Mouse (Mus musculus) heart, postnatal 0 days (tissue): Measurements from ENCODE around the gene Nipsnap1. TPM values are rescaled to one million over a fixed set of nuclear protein-coding genes. Genes with fewer than 3 reads are reported as not detected.
A peak's percentile ranks its signal among the peaks of the same experiment; 100 is the strongest.

Source experiments
- ATAC-seq: fragments of 200-750 bp; cut with Nextera tagmentation; 2 replicates; pipeline ENCODE4 v1.8.0; 2017; ENCODE audit warnings: low read depth, moderate number of reproducible peaks, moderate library complexity; ENCODE audit not compliant: insufficient read depth
- DNase-seq: peaks from one replicate; pipeline ENCODE4 v3.0.0-alpha.2; 2016; ENCODE audit warnings: low spot score
- H3K27ac ChIP-seq: fragments of 300-500 bp; sonication (generic); 2 replicates; pipeline ENCODE4 v1.5.1; 2014; ENCODE audit warnings: low read depth, mild to moderate bottlenecking
- H3K27me3 ChIP-seq: fragments of 300-500 bp; sonication (generic); 2 replicates; pipeline ENCODE4 v1.6.1; 2014; ENCODE audit warnings: low read length, mixed read lengths; ENCODE audit not compliant: control insufficient read depth, insufficient read depth
- H3K36me3 ChIP-seq: fragments of 300-500 bp; sonication (generic); replicated peaks from 2 replicates; pipeline ENCODE4 v1.6.1; 2014; ENCODE audit warnings: low read length, mixed read lengths; ENCODE audit not compliant: control insufficient read depth, insufficient read depth
- H3K4me1 ChIP-seq: fragments of 300-500 bp; sonication (generic); 2 replicates; pipeline ENCODE4 v1.6.1; 2014; ENCODE audit warnings: antibody characterized with exemption; ENCODE audit not compliant: control insufficient read depth, insufficient read depth
- H3K4me2 ChIP-seq: fragments of 300-500 bp; sonication (generic); 2 replicates; pipeline ENCODE4 v1.6.1; 2014; ENCODE audit warnings: low read depth, mild to moderate bottlenecking, low read length, moderate library complexity
- H3K4me3 ChIP-seq: fragments of 300-500 bp; sonication (generic); 2 replicates; pipeline ENCODE4 v1.5.1; 2014; ENCODE audit warnings: low read depth, low read length
- H3K9ac ChIP-seq: fragments of 300-500 bp; sonication (generic); replicated peaks from 2 replicates; pipeline ENCODE4 v1.6.1; 2014; ENCODE audit warnings: low read depth, low read length, mixed read lengths
- H3K9me3 ChIP-seq: fragments of 300-500 bp; sonication (generic); replicated peaks from 2 replicates; pipeline ENCODE4 v1.6.1; 2016; ENCODE audit warnings: low read length; ENCODE audit not compliant: control insufficient read depth
- CTCF ChIP-seq: IDR thresholded peaks from 2 replicates; pipeline ENCODE4 v1.5.1; 2016; ENCODE audit warnings: antibody characterized with exemption, control low read depth, low read depth
- EP300 ChIP-seq: IDR thresholded peaks from 2 replicates; pipeline ENCODE4 v1.6.1; 2016; ENCODE audit warnings: antibody characterized with exemption, low read depth
- WGBS: fragments of 180-500 bp; shearing (Covaris S2); extraction: QIAGEN DNeasy Blood & Tissue Kit; methylation state at CpG from one replicate; pipeline ENCODE4 v1.1.7; 2014; 5-methylcytosine and 5-hydroxymethylcytosine counted together
- polyA plus RNA-seq: library from polyadenylated mRNA; unstranded; fragments of >200 nt; fragmentation: Nextera tagmentation; extraction: Ambion mirVana; gene quantifications from 2 replicates; pipeline ENCODE4 v1.2.1, GENCODE M21; 2015
- total RNA-seq: library from RNA; depleted of rRNA; stranded (reverse); fragments of >200 nt; gene quantifications from 2 replicates; pipeline ENCODE4 v1.2.3, GENCODE M21; 2014; ENCODE audit warnings: low replicate concordance

Nipsnap1 gene
- total and polyA plus RNA-seq, 2 experiments from 2014 or later: 7.4 to 10.1 TPM

GRCm38 (mm10) chr11:4900437-4900836, 26.7 kb downstream of the Nipsnap1 start:
- DNase-seq: no peak
- H3K4me2 ChIP-seq: no peak overlapping the region
- no peak for ATAC-seq
- 71% methylated on average over 5 of the region's 5 CpGs for WGBS
- H3K4me3 ChIP-seq: no peak overlapping the region
- no peak overlapping the region for H3K27ac ChIP-seq
- H3K36me3 ChIP-seq: peaks cover 50% of the 10 kb centered on the region
- no peaks in the 10 kb centered on the region for H3K27me3 ChIP-seq
- no peak overlapping the region for H3K9ac ChIP-seq
- no peak for TF ChIP-seq EP300
- peak; percentile 32 for TF ChIP-seq CTCF
- peaks cover 8% of the 10 kb centered on the region for H3K4me1 ChIP-seq
- no peaks in the 10 kb centered on the region for H3K9me3 ChIP-seq

- Histone ChIP-seq H3K4me1 (no peaks in the 10 kb centered on the region), H3K4me3 (no peak overlapping the region), H3K4me2 (no peak overlapping the region), H3K27me3 (no peaks in the 10 kb centered on the region), H3K9ac (no peak overlapping the region), H3K9me3 (no peaks in the 10 kb centered on the region), H3K36me3 (peaks cover 59% of the 10 kb centered on the region), H3K27ac (no peak overlapping the region)
- ATAC-seq (no peak), DNase-seq (no peak)
- TF ChIP-seq CTCF: no peak
- TF ChIP-seq EP300: no peak
- 75% methylated on average over 6 of the region's 6 CpGs for WGBS
Observed at GRCm38 (mm10) chr11:4901956-4902355, 28.2 kb downstream of the Nipsnap1 start.

- Histone ChIP-seq H3K27me3 (no peaks in the 10 kb centered on the region), H3K4me2 (no peak overlapping the region), H3K9me3 (no peaks in the 10 kb centered on the region), H3K4me1 (no peaks in the 10 kb centered on the region), H3K4me3 (no peak overlapping the region), H3K27ac (no peak overlapping the region), H3K9ac (no peak overlapping the region), H3K36me3 (peaks cover 72% of the 10 kb centered on the region)
- 80% methylated on average over 6 of the region's 6 CpGs for WGBS
- DNase-seq: no peak
- no peak for TF ChIP-seq CTCF
- no peak for TF ChIP-seq EP300
- ATAC-seq: no peak
Observed at GRCm38 (mm10) chr11:4906231-4906630, 32.5 kb downstream of the Nipsnap1 start.

- peaks cover 82% of the 10 kb centered on the region for H3K36me3 ChIP-seq
- 36% methylated on average over 1 of the region's 1 CpGs for WGBS
- H3K4me3 ChIP-seq: no peak overlapping the region
- no peaks in the 10 kb centered on the region for H3K27me3 ChIP-seq
- H3K4me1 ChIP-seq: no peaks in the 10 kb centered on the region
- no peak overlapping the region for H3K9ac ChIP-seq
- no peak overlapping the region for H3K4me2 ChIP-seq
- TF ChIP-seq EP300 (no peak), CTCF (peak; percentile 83)
- H3K9me3 ChIP-seq: no peaks in the 10 kb centered on the region
- ATAC-seq (no peak), DNase-seq (peak; percentile 59)
- H3K27ac ChIP-seq: no peak overlapping the region
Observed at GRCm38 (mm10) chr11:4916068-4916467, 42.3 kb downstream of the Nipsnap1 start.

- H3K9me3 ChIP-seq: no peaks in the 10 kb centered on the region
- 72% methylated on average over 2 of the region's 2 CpGs for WGBS
- DNase-seq (no peak), ATAC-seq (no peak)
- no peak overlapping the region for H3K4me3 ChIP-seq
- no peak for TF ChIP-seq CTCF
- no peak for TF ChIP-seq EP300
- H3K27me3 ChIP-seq: no peaks in the 10 kb centered on the region
- H3K36me3 ChIP-seq: peaks cover 87% of the 10 kb centered on the region
- H3K9ac ChIP-seq: no peak overlapping the region
- H3K4me2 ChIP-seq: no peak overlapping the region
- no peak overlapping the region for H3K27ac ChIP-seq
- no peaks in the 10 kb centered on the region for H3K4me1 ChIP-seq
Observed at GRCm38 (mm10) chr11:4921281-4921680, 47.5 kb downstream of the Nipsnap1 start.

GRCm38 (mm10) chr11:4921751-4922150, 48.0 kb downstream of the Nipsnap1 start:
- no peaks in the 10 kb centered on the region for H3K4me1 ChIP-seq
- no peaks in the 10 kb centered on the region for H3K27me3 ChIP-seq
- no peak overlapping the region for H3K4me2 ChIP-seq
- no peak overlapping the region for H3K9ac ChIP-seq
- ATAC-seq (no peak), DNase-seq (no peak)
- H3K9me3 ChIP-seq: no peaks in the 10 kb centered on the region
- H3K36me3 ChIP-seq: peaks cover 89% of the 10 kb centered on the region
- 67% methylated on average over 7 of the region's 7 CpGs for WGBS
- no peak for TF ChIP-seq EP300
- no peak for TF ChIP-seq CTCF
- no peak overlapping the region for H3K27ac ChIP-seq
- H3K4me3 ChIP-seq: no peak overlapping the region
